Mouse (Mus musculus): ENCODE results near the gene Sgtb.

- TF ChIP-seq POLR2A (IDR thresholded peaks at IDR 0.05; ENCODE audit: control insufficient read depth, extremely low read depth, insufficient read depth, low read length, poor library complexity) = no peak
- no peak for TF ChIP-seq CTCF (IDR thresholded peaks at IDR 0.05; ENCODE audit: borderline replicate concordance, control insufficient read depth, extremely low read depth, insufficient read depth, low read length, poor library complexity)
These were observed 35.3 kb upstream of the Sgtb start for GRCm38 (mm10) chr13:104074230-104074629.

Measured in thymus, adult 2 months (tissue).